Mouse (Mus musculus) heart, postnatal 10 days (tissue): Measurements from ENCODE around the gene Ftl1. TPM values are rescaled to one million over a fixed set of nuclear protein-coding genes. Genes with fewer than 3 reads are reported as not detected.

ENCODE experiments used
- DNase-seq, 2 experiments: peaks; one replicate each; pipeline ENCODE4 v3.0.0; 2021
- intact Hi-C: fragments of 180-260 bp; cut with DNase I; formaldehyde crosslinking; loops from one replicate; pipeline ENCODE4 v1.15.1; 2025
- microRNA-seq, 2 experiments: library from miRNA; unstranded; fragments of <30 nt; microRNA quantifications; one replicate each; pipeline ENCODE4 v1.2.0; 2022
- total RNA-seq, 2 experiments: library from RNA; stranded (reverse); gene quantifications; 2 replicates each; pipeline ENCODE4 v1.2.3; 2021

The Ftl1 gene
- total RNA-seq, 2 experiments from 2014 or later: 232 to 268 TPM

- intact Hi-C loops: no loop called here
- DNase-seq: no peak
Measured at GRCm38 (mm10) chr7:45417962-45418492, 41.7 kb downstream of the Ftl1 start.

- intact Hi-C loops: no loop called here
- no peak for DNase-seq
Measured at GRCm38 (mm10) chr7:45415636-45416035, 44.0 kb downstream of the Ftl1 start.

- no peak for DNase-seq
- intact Hi-C loops: no loop called here
Measured at GRCm38 (mm10) chr7:45414740-45415224, 44.9 kb downstream of the Ftl1 start.

- intact Hi-C loops: no loop called here
- DNase-seq: no peak
Measured at GRCm38 (mm10) chr7:45413864-45414739, 45.6 kb downstream of the Ftl1 start.

- DNase-seq: peak; percentile 29 to 38
- intact Hi-C loops: no loop called here
Measured at GRCm38 (mm10) chr7:45413113-45413863, 46.4 kb downstream of the Ftl1 start, which contains the start of gene Ntf5. Ntf5 (plus strand) TSS chr7:45413695.

- no peak for DNase-seq
- intact Hi-C loops: no loop called here
Measured at GRCm38 (mm10) chr7:45412421-45412820, 47.3 kb downstream of the Ftl1 start.

- intact Hi-C loops: loop anchor here (5.0 kb wide), 1 partner anchor 153 kb away; no protein-coding TSS in a partner anchor
Measured at GRCm38 (mm10) chr7:45409497-45410163, 50.1 kb downstream of the Ftl1 start.

GRCm38 (mm10) chr7:45408949-45409348 is 50.7 kb downstream of the Ftl1 start:
- intact Hi-C loops: loop anchor here (5.0 kb wide), 1 partner anchor 153 kb away; no protein-coding TSS in a partner anchor
- no peak for DNase-seq

More at GRCm38 (mm10) chr7:45409497-45410163, 50.1 kb downstream of the Ftl1 start:
- no peak for DNase-seq

- intact Hi-C loops: loop anchor here (5.0 kb wide), 1 partner anchor 154 kb away; no protein-coding TSS in a partner anchor
- no peak for DNase-seq
Measured at GRCm38 (mm10) chr7:45408351-45408750, 51.3 kb downstream of the Ftl1 start.

Small RNA genes lying within 50 kb of the gene (microRNA-seq; reads per million reads assigned to microRNA genes)
- gene Gm22133: 0 reads per million in 2 experiments

Other genes starting within 250 kb of the Ftl1 start
- not detected for gene Dkkl1, start 247.7 kb downstream of the Ftl1 start, total RNA-seq
- 10 to 100 TPM; 27.5 to 32.3 TPM for gene Tead2, start 244.1 kb downstream of the Ftl1 start, total RNA-seq
- 1 to 10 TPM; 3.0 to 4.0 TPM for gene Cd37, start 220.8 kb downstream of the Ftl1 start, total RNA-seq
- not detected for gene Slc6a16, start 218.8 kb downstream of the Ftl1 start, total RNA-seq
- not detected for gene Slc6a21, start 182.4 kb downstream of the Ftl1 start, total RNA-seq
- gene Trpm4, start 126.1 kb downstream of the Ftl1 start, total RNA-seq: 10 to 100 TPM; 21.0 to 26.1 TPM
- 100 to 1,000 TPM; 320 to 351 TPM for gene Hrc, start 124.6 kb downstream of the Ftl1 start, total RNA-seq
- under 1 TPM; 0.22 to 0.31 TPM for gene Ppfia3, start 92.9 kb downstream of the Ftl1 start, total RNA-seq
- gene Lin7b, start 89.3 kb downstream of the Ftl1 start, total RNA-seq: 1 to 10 TPM in 1 of 2 experiments, under 1 TPM in 1; 0.97 to 1.1 TPM
- gene Snrnp70, start 64.1 kb downstream of the Ftl1 start, total RNA-seq: 100 to 1,000 TPM; 146 to 161 TPM
- gene Kcna7, start 54.2 kb downstream of the Ftl1 start, total RNA-seq: under 1 TPM; 0.41 to 0.79 TPM
- under 1 TPM; 0.22 to 0.26 TPM for gene Ntf5, start 46.2 kb downstream of the Ftl1 start, total RNA-seq
- not detected for gene Lhb, start 39.1 kb downstream of the Ftl1 start, total RNA-seq
- 10 to 100 TPM; 74.6 to 79.0 TPM for gene Gys1, start 25.0 kb downstream of the Ftl1 start, total RNA-seq
- 10 to 100 TPM; 30.4 to 30.7 TPM for gene Ruvbl2, start 21.8 kb downstream of the Ftl1 start, total RNA-seq
- gene Bax, start 7.0 kb upstream of the Ftl1 start, total RNA-seq: 10 to 100 TPM; 44.5 to 45.8 TPM
- not detected for gene Tulp2, start 22.0 kb upstream of the Ftl1 start, total RNA-seq
- 1 to 10 TPM; 2.2 to 2.5 TPM for gene Gm45808, start 26.9 kb upstream of the Ftl1 start, total RNA-seq
- 1 to 10 TPM; 4.7 to 6.0 TPM for gene Dhdh, start 28.9 kb upstream of the Ftl1 start, total RNA-seq
- 100 to 1,000 TPM; 144 to 151 TPM for gene Nucb1, start 50.5 kb upstream of the Ftl1 start, total RNA-seq
- gene Ppp1r15a, start 66.4 kb upstream of the Ftl1 start, total RNA-seq: 10 to 100 TPM; 24.5 to 45.4 TPM
- gene Plekha4, start 66.4 kb upstream of the Ftl1 start, total RNA-seq: 1 to 10 TPM; 4.1 to 5.6 TPM
- gene Hsd17b14, start 95.0 kb upstream of the Ftl1 start, total RNA-seq: under 1 TPM; 0.25 to 0.34 TPM
- 10 to 100 TPM; 54.7 to 54.9 TPM for gene Bcat2, start 110.3 kb upstream of the Ftl1 start, total RNA-seq
- not detected for gene Fgf21, start 155.6 kb upstream of the Ftl1 start, total RNA-seq
- gene Fut1, start 157.4 kb upstream of the Ftl1 start, total RNA-seq: not detected
- under 1 TPM; 0.22 to 0.65 TPM for gene Izumo1, start 161.9 kb upstream of the Ftl1 start, total RNA-seq
- gene Rasip1, start 167.6 kb upstream of the Ftl1 start, total RNA-seq: 10 to 100 TPM; 51.9 to 52.4 TPM
- gene Mamstr, start 180.1 kb upstream of the Ftl1 start, total RNA-seq: 1 to 10 TPM; 7.5 to 8.5 TPM
- gene Fut2, start 206.5 kb upstream of the Ftl1 start, total RNA-seq: under 1 TPM in 1 of 2 experiments, not detected in 1; 0.38 TPM
- gene Ntn5, start 224.1 kb upstream of the Ftl1 start, total RNA-seq: under 1 TPM in 1 of 2 experiments, not detected in 1; 0.15 TPM
- under 1 TPM in 1 of 2 experiments, not detected in 1; 0.22 TPM for gene Sec1, start 234.5 kb upstream of the Ftl1 start, total RNA-seq
- 1 to 10 TPM; 4.2 to 4.6 TPM for gene Car11, start 240.0 kb upstream of the Ftl1 start, total RNA-seq
- 10 to 100 TPM; 22.7 to 29.8 TPM for gene Dbp, start 245.2 kb upstream of the Ftl1 start, total RNA-seq